Mouse (Mus musculus) cortical plate, adult 2 months (tissue): Measurements from ENCODE around the gene N4bp1. TPM values are rescaled to one million over a fixed set of nuclear protein-coding genes. Genes with fewer than 3 reads are reported as not detected.
A peak's percentile ranks its signal among the peaks of the same experiment; 100 is the strongest.

Source experiments
- H3K27ac ChIP-seq: fragments of 200-500 bp; 2 replicates; pipeline ENCODE4 v1.5.1; 2012; ENCODE audit warnings: low read length, control low read depth, inconsistent platforms; ENCODE audit not compliant: insufficient read depth
- H3K4me1 ChIP-seq: fragments of 200-500 bp; 2 replicates; pipeline ENCODE4 v1.6.1; 2011; ENCODE audit warnings: low read length; ENCODE audit not compliant: control insufficient read depth, insufficient read depth
- H3K4me3 ChIP-seq: fragments of 200-500 bp; 2 replicates; pipeline ENCODE4 v1.5.1; 2011; ENCODE audit warnings: mild to moderate bottlenecking, low read length, control low read depth; ENCODE audit not compliant: insufficient read depth
- CTCF ChIP-seq: fragments of 200-500 bp; IDR thresholded peaks from 2 replicates; pipeline ENCODE4 v1.5.1; 2011; ENCODE audit warnings: mild to moderate bottlenecking, control low read depth, low read length; ENCODE audit not compliant: insufficient read depth; ENCODE audit errors: extremely low read depth
- POLR2A ChIP-seq: fragments of 200-500 bp; IDR thresholded peaks from 2 replicates; pipeline ENCODE4 v1.6.1; 2011; ENCODE audit warnings: mild to moderate bottlenecking, low read length, control low read depth; ENCODE audit not compliant: insufficient read depth; ENCODE audit errors: extremely low read depth
- polyA plus RNA-seq: library from polyadenylated mRNA; depleted of rRNA; stranded (reverse); fragments of >200 nt; gene quantifications from 2 replicates; pipeline ENCODE4 v1.2.3, GENCODE M21; 2012

Gene N4bp1
- polyA plus RNA-seq, 1 experiment, result 16.7 TPM

DNA sequence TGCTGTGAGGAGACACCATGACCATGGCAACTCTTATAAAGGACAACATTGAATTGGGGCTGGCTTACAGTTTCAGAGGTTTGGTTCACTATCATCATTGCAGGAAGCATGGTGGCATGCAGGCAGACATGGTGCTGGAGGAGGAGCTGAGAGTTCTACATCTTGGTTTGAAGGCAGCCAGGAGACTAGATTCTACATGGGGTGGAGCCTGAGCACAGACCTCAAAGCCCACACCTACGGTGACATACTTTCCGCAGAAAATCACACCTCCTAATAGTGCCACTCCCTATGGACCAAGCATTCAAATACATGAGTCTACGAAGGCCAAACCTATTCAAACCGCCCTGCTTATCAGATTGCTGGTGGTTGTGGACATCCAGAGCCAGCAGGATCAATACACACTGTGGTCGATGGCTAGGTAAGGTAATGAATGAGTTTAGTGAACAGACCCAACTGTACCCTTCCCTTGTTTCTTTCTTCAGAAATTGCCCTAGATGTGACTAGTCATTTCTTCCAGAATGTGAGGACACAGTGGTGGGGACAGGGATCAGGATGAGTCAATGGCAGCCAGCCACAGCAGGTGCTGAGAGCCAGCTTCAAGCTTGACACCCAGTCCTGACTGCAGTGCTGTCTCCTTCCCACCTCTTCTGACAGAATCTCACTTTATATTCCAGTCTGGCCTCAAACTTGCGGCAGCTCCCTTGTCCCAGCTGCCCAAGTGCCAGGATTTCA is 46.2 kb downstream of the N4bp1 start:
- no peak overlapping the region for H3K27ac ChIP-seq
- no peak overlapping the region for H3K4me3 ChIP-seq
- no peak for TF ChIP-seq CTCF
- TF ChIP-seq POLR2A, result no peak
- H3K4me1 ChIP-seq, result no peaks in the 10 kb centered on the region

DNA sequence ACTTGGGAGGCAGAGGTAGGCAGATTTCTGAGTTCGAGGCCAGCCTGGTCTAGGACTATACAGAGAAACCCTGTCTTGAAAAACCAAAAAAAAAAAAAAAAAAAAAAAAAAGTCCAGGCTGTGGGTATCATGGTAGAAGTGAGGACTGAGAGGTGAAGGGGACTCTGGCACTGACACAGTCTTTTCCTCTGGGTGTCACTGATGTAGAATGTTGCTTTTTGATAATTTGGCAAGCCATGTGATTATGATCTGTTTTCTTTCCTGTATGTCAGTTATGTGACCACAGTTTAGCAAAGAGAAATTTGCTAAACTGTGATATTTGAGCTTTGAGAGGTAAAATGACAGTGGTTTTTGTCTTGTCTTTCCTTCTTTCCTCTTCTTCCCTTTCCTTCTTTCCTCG is 47.8 kb downstream of the N4bp1 start:
- TF ChIP-seq POLR2A (no peak), CTCF (no peak)
- no peaks in the 10 kb centered on the region for H3K4me1 ChIP-seq
- no peak overlapping the region for H3K27ac ChIP-seq
- no peak overlapping the region for H3K4me3 ChIP-seq

DNA sequence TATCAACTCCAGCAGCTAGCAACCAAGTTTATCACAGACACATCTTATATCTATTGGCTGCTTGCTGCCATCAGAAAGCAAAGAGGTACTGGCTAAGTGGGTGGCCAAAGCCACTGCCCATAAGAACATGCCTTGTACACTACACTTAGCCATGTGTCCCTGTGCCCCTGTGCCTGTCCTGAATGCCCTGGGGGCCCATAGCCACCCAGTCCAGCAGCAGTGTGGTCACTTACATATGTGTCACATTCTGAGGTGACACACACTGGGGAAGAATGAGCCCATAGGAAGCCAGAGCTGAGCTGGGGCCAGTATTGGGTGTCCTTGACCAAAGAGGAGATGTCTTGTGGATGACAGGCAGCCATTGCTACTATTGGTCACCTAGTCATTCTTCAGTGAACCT is 49.2 kb downstream of the N4bp1 start:
- H3K27ac ChIP-seq, result no peak overlapping the region
- no peak overlapping the region for H3K4me3 ChIP-seq
- TF ChIP-seq POLR2A, result no peak
- no peak for TF ChIP-seq CTCF
- no peaks in the 10 kb centered on the region for H3K4me1 ChIP-seq

DNA sequence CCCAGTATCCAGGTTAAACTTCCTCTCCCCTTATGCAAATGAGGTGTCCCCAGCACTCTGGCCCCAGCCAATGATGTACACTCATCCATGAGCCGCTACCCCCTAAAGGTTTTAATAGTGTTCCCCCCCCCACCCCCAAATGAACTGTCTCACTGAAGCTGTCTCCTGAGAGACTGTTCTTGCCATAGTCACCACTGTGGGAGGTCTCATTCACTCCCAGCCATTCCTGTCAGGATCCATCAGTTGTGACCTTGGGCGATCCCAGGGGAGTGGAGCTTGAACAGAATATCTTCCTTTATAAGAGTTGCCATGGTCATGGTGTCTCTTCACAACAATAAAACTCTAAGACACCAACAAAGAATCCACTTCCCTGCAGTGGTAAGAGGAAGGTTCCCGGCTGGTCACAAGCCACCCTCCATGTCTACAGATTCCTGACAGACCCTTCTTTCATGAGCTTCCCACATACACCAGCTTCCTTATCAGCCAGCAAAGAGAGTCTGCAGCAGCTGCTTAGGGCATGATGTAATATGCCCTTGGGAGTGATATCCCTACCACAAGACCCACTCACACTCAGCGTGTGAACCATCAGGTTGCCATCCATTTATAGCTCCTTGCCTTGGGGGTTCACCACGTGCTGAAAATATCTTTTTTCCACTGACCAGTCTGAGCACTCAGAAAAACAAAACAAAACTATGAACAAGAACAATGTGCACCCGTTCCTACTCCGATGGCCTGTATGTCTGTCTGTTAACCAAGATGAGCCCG is 50.4 kb downstream of the N4bp1 start:
- H3K4me1 ChIP-seq, result no peaks in the 10 kb centered on the region
- no peak overlapping the region for H3K4me3 ChIP-seq
- TF ChIP-seq POLR2A, result no peak
- TF ChIP-seq CTCF, result no peak
- no peak overlapping the region for H3K27ac ChIP-seq

DNA sequence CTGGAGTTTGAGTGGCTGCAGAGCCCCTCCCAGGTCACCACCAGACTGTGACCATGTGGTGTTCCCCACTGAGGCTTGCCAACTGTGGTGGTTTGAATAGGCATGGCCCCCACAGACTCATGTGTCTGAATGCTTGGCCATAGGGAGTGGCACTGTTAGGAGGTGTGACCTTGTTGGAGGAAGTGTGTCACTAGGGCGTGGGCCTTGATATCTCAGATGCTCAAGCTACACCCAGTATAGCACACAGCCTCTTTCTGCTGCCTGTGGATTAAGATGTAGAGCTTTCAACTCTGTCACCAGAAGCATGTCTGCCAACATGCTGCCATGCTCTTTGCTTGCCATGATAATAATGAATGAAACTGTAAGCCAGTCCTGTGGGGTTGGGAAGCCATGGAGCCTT is 51.1 kb downstream of the N4bp1 start:
- Histone ChIP-seq H3K4me3 (no peak overlapping the region), H3K27ac (no peak overlapping the region), H3K4me1 (no peaks in the 10 kb centered on the region)
- no peak for TF ChIP-seq POLR2A
- no peak for TF ChIP-seq CTCF

DNA sequence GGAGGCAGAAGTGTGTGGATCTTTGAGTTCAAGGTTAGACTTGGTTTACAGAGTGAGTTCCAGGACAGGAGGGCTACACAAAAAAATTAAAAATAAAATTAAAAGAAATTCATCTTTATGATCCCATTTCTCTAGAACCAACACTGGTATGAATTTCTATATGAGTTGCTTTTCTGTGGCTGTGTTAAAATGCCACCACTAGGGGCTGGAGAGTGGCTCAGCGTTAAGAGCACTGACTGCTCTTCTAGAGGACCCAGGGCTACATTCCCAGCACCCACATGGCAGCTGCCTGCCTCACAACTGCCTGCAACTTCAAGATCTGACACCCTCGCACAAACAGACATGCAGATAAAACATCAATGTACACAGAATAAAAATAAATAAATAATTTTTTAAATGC is 56.1 kb downstream of the N4bp1 start:
- H3K4me3 ChIP-seq, result no peak overlapping the region
- TF ChIP-seq POLR2A (no peak), CTCF (no peak)
- no peaks in the 10 kb centered on the region for H3K4me1 ChIP-seq

DNA sequence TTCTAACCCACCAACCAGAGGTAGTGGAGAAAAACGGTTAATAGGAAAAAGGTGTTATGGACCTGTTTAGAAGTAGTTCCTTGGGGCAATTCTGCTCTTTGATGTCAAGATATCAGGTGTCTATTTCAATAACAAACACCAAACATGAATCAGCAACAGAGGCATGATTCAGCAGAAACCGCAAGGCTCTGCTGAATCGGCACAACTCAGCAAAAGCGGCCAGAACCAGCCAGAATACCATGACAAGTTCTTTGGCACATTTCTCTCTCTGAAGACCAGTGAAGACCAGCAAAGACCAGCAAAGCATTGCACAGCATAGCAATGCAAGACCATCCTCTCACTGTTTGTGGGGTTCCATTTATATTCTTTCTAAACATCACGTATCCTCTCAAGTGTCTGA is 57.9 kb downstream of the N4bp1 start:
- TF ChIP-seq CTCF (no peak), POLR2A (no peak)
- no peak overlapping the region for H3K4me3 ChIP-seq
- no peaks in the 10 kb centered on the region for H3K4me1 ChIP-seq
- H3K27ac ChIP-seq, result no peak overlapping the region

More for the DNA sequence above, 56.1 kb downstream of the N4bp1 start:
- H3K27ac ChIP-seq, result no peak overlapping the region

DNA sequence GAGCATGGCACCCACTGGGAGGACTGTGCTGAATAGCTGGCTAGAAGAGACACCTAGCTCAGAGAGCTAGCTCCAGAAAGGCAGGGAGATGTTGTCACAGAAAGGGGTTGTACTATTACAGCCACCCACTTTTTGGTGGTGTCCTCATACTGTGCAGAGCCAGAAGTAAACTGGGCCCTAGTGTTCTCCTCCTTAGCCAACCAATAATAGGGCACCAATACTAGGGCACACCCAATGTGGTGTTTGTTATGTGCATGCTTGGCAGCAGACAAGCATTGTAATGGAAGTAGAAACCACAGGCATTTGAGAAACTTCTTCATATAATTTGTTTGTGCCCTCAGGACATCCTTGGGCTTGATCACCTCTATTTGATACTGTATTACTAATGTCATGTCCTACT is 58.5 kb downstream of the N4bp1 start:
- TF ChIP-seq POLR2A (no peak), CTCF (no peak)
- Histone ChIP-seq H3K27ac (no peak overlapping the region), H3K4me1 (no peaks in the 10 kb centered on the region), H3K4me3 (no peak overlapping the region)

DNA sequence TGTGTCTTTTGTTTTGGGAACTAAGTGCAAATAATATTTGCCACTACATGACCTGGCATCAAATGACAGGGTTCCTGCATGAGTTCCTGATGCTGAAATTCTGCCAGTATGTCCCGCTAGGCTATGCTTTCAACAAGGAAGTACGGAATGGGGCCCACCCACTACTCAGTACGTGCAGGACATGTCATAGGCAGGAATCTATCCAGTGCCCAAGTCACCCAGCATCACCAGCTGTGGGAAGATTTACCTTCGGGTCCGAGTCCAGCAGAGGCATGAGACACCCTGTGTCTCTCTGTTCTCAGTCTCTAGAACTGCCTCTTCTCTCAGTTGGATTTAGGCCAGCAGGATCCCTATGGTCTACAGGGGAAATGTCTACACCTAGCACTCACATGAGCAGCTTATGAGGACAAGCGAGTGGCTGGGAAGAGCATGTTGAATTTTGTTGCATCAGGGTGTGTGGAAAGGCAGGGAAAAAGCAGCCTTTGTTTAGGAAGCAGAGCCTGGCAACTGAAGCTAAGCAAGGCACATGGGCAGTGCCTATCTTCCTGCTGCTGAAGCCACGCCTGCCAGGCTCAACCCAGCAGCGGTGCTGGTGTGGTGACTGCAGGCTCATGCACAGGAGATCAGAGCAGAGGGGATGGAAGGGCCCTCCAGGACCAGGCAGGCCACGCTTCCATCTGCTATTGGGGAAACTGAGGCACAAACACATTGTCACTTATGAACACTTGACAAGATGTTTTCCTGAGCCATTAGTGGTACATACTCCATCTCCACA is 59.2 kb downstream of the N4bp1 start:
- Histone ChIP-seq H3K4me1 (no peaks in the 10 kb centered on the region), H3K27ac (no peak overlapping the region), H3K4me3 (no peak overlapping the region)
- no peak for TF ChIP-seq POLR2A
- TF ChIP-seq CTCF, result no peak

DNA sequence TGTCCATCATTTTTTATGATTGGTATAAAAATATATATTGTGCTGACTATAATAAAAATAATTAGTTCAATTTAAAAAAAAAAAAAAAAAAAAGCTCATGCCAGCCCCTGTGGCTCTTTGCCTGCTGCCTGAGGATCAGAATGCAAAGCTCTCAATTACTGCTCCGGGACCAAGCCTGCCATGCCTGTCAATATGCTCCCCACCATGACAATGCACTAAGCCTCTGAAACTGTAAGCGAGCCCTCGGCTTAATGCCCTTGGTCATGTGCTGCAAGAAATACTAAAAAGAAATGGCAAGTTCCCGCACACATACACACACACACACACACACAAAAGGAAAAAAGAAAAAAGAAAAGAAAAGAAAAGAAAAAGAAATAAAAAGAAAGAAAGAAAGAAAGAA is 60.3 kb downstream of the N4bp1 start:
- TF ChIP-seq CTCF (no peak), POLR2A (no peak)
- Histone ChIP-seq H3K4me3 (no peak overlapping the region), H3K4me1 (no peaks in the 10 kb centered on the region), H3K27ac (no peak overlapping the region)

DNA sequence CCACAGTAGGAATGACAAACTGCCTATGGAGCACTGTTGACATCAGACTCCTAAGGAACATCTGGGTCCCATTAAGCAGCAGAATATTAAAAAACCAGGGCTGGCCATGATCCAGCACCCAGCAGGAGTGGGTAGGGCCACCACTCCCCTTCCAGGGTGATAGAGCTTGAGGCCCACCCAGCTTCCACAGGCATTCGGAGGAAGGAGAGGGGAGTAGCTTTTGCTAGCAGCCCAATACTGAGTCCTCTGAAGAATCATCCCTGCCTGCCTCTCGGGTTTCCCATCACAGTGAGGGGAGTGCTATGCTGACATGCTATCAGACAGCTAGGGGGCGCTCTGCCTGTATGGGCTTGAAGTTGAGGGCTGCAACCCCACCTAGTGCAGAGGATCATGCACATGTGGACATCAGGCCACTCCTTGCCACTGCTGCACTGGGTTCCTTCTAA is 64.3 kb downstream of the N4bp1 start:
- Histone ChIP-seq H3K4me3 (no peak overlapping the region), H3K4me1 (no peaks in the 10 kb centered on the region), H3K27ac (no peak overlapping the region)
- TF ChIP-seq CTCF (peak; percentile 69), POLR2A (no peak)
